8 mouse cellular contexts compared by ENCODE assay signal in the genomic region with DNA sequence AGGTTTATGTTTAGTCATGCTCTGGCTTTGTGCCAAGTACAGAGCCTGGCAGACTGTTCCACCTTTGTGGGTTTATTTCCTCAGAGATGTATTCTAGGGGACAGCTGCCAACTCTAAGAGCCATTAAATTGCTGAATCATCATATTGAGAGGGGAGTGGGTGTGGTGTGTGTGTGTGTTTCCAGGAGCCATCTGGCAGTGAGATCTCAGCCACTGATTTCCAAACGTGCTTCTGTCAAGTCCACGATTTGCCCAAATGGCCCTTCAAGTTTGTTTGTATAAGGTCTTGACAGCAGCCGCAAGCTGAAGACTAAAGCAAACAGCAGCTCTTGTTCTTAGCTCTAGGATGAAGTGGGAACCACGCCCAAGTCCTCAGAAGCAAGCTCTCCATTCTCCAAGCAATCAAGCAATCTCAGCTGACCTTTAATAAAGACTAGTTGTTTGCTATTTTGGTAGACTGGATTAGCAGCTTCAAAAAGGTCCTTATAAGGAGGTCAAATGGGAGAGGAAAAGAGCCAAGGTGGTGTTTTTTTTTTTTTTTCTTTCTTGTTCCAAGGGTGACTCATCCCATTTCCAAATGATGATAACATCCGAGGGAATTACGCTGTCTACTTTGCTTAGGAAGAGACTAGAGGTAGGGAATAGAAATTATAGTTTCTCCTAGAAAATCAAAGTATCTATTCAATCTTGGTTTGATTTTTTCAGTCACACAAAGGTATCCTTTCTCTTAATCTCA. TPM values are rescaled to one million over a fixed set of nuclear protein-coding genes. Genes with fewer than 3 reads are reported as not detected.
A peak's percentile ranks its signal among the peaks of the same experiment; 100 is the strongest.
DNase-seq lines count a peak whose midpoint lies in the region; ATAC-seq lines count a peak whose summit lies in the region.

No protein-coding gene starts in this region.

- peak; percentile 14 for DNase-seq in kidney, adult 11 months
- DNase-seq in Muller cell, postnatal 12 days (ENCODE audit: inconsistent ontology term): peak; percentile 78
- peak; percentile 36 to 54 for DNase-seq in cerebellum, postnatal 25 days
- DNase-seq in left cerebral cortex, postnatal 25 days (ENCODE audit: low spot score in 2 of 2): peak; percentile 30 to 66

- peaks cover 6% of the 10 kb centered on the region for H3K4me1 ChIP-seq in kidney, embryonic 16.5 days (ENCODE audit: insufficient read depth, low read length)
- no peaks in the 10 kb centered on the region; the same call in 1 of the 2 replicates for H3K4me1 ChIP-seq in hindbrain, embryonic 13.5 days (replicated peaks)
- H3K4me1 ChIP-seq in stomach, embryonic 15.5 days: 0 out of 2 replicates have a peak, but pooled peaks cover 5% of the 10 kb centered on the region

- H3K4me3 ChIP-seq in kidney, embryonic 16.5 days (ENCODE audit: low read length): no peak overlapping the region
- H3K4me3 ChIP-seq in hindbrain, embryonic 13.5 days: no peak overlapping the region
- no peak overlapping the region for H3K4me3 ChIP-seq in stomach, embryonic 15.5 days (replicated peaks)

- no peak overlapping the region for H3K4me2 ChIP-seq in kidney, embryonic 16.5 days (replicated peaks; ENCODE audit: low read depth, low read length)
- no peak overlapping the region for H3K4me2 ChIP-seq in hindbrain, embryonic 13.5 days
- H3K4me2 ChIP-seq in stomach, embryonic 15.5 days: no peak overlapping the region

- no peak overlapping the region for H3K27ac ChIP-seq in kidney, embryonic 16.5 days (ENCODE audit: low read length)
- no peak overlapping the region for H3K27ac ChIP-seq in hindbrain, embryonic 13.5 days
- H3K27ac ChIP-seq in stomach, embryonic 15.5 days: no peak overlapping the region

- H3K9ac ChIP-seq in kidney, embryonic 16.5 days (replicated peaks; ENCODE audit: low read length): no peak overlapping the region
- no peak overlapping the region for H3K9ac ChIP-seq in hindbrain, embryonic 13.5 days
- no peak overlapping the region for H3K9ac ChIP-seq in stomach, embryonic 15.5 days

- H3K27me3 ChIP-seq in kidney, embryonic 16.5 days (ENCODE audit: insufficient read depth, low read length): no peaks in the 10 kb centered on the region
- H3K27me3 ChIP-seq in hindbrain, embryonic 13.5 days: no peaks in the 10 kb centered on the region
- H3K27me3 ChIP-seq in stomach, embryonic 15.5 days (replicated peaks): no peaks in the 10 kb centered on the region

- intact Hi-C loops in left cerebral cortex, postnatal 25 days (cut with DNase I): no loop called here

- H3K9me3 ChIP-seq in kidney, embryonic 16.5 days (ENCODE audit: low read length): no peaks in the 10 kb centered on the region
- no peaks in the 10 kb centered on the region for H3K9me3 ChIP-seq in hindbrain, embryonic 13.5 days
- no peaks in the 10 kb centered on the region for H3K9me3 ChIP-seq in stomach, embryonic 15.5 days

- WGBS in kidney, embryonic 16.5 days: 28% methylated on average over 6 of the region's 6 CpGs
- 61% methylated on average over 6 of the region's 6 CpGs for WGBS in hindbrain, embryonic 13.5 days
- whole genome bisulfite sequencing in stomach, embryonic 15.5 days: 18% methylated on average over 6 of the region's 6 CpGs

- ATAC-seq in kidney, embryonic 16.5 days (ENCODE audit: low FRiP score, low TSS enrichment): no peak
- peak; percentile 32; the same call in 1 of the 2 replicates for ATAC-seq in hindbrain, embryonic 13.5 days (ENCODE audit: low FRiP score)
- ATAC-seq in stomach, embryonic 15.5 days (ENCODE audit: insufficient read depth, low FRiP score, low read depth): peak; percentile 78
- ATAC-seq in activated CD4-positive, CD25-positive, alpha-beta regulatory T cell, adult 4 months: no peak

- H3K36me3 ChIP-seq in kidney, embryonic 16.5 days (ENCODE audit: insufficient read depth, low read length): no peaks in the 10 kb centered on the region
- H3K36me3 ChIP-seq in hindbrain, embryonic 13.5 days: no peaks in the 10 kb centered on the region
- no peaks in the 10 kb centered on the region for H3K36me3 ChIP-seq in stomach, embryonic 15.5 days

RNA-seq across cellular contexts. Expression of a gene that starts 55.5 kb away (rescaled TPM):
- 1.1 and 1.2 TPM in 2 replicates for polyA plus RNA-seq in kidney, embryonic 16.5 days (2015; fragmentation: Nextera tagmentation; extraction: Ambion mirVana)
- polyA plus RNA-seq in hindbrain, embryonic 13.5 days (2015; fragmentation: Nextera tagmentation; extraction: Ambion mirVana): 5.5 and 6.2 TPM in 2 replicates
- 10 to 100 TPM; 64.5 to 66.3 TPM for total RNA-seq in left cerebral cortex, postnatal 25 days (2021)
- 2.5 and 2.7 TPM in 2 replicates for polyA plus RNA-seq in stomach, embryonic 15.5 days (2015; fragmentation: Nextera tagmentation; extraction: Ambion mirVana)
- polyA plus RNA-seq in activated CD4-positive, CD25-positive, alpha-beta regulatory T cell, adult 4 months (2017; shearing (Covaris generic)): under 1 TPM in 1 of 2 experiments, not detected in 1; 0.37 TPM

Comparison
In these comparisons a context has a peak if more than half of its experiments do, and no peak if none do; other contexts are left out.
1. DNase-seq: peak in every context shown above with its lines; median percentile 78 in Muller cell, postnatal 12 days; 48 in left cerebral cortex, postnatal 25 days; 45 in cerebellum, postnatal 25 days; 14 in kidney, adult 11 months.
2. ATAC-seq: peak in hindbrain, embryonic 13.5 days (single experiment) and stomach, embryonic 15.5 days (single experiment); none in kidney, embryonic 16.5 days (single experiment) and activated CD4-positive, CD25-positive, alpha-beta regulatory T cell, adult 4 months (single experiment).